Mouse (Mus musculus): ENCODE results near the gene Agap3. TPM values are rescaled to one million over a fixed set of nuclear protein-coding genes. Genes with fewer than 3 reads are reported as not detected.
A peak's percentile ranks its signal among the peaks of the same experiment; 100 is the strongest.

Agap3 gene
- total RNA-seq, 1 experiment from 2014 or later, result 89.0 TPM

DNA sequence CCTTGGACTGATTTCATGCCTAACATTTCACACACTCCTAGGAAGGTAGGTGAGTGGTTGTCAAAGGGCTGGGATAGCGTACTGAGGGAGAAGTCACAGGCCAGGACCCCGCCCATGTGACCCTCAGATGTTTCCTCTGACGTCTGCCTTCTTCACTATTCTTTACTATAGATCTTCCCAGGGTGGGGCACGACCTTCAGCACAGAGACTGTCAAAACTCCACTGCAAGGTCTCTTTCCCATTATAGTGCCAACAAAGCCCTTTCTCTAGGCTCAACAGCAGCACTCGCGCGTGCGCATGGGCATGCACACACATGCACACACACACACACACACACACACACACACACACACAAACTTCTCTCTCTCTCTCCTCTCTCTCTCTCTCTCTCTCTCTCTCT lies 71.8 kb downstream of the Agap3 start:
- DNase-seq, result no peak

DNA sequence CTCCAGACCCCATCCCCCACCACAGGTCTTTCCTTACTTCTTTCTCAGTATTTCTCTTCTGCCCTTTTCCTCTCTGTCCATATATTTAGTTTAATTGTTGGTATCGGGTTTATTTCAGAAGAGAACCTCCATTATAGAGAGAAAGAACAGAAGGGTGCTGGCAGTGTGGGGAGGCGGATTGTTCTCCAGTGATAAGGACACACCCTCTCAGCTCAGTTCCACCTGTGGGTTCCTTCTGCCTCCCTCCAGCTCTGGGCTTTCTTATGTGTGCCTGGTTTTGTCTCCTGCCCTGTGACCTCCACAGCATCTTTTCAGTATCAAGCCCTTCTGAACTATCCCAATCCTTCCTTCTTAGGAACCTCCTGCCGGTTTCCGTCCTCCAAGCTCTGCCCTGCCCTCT lies 72.5 kb downstream of the Agap3 start:
- no peak for DNase-seq

DNA sequence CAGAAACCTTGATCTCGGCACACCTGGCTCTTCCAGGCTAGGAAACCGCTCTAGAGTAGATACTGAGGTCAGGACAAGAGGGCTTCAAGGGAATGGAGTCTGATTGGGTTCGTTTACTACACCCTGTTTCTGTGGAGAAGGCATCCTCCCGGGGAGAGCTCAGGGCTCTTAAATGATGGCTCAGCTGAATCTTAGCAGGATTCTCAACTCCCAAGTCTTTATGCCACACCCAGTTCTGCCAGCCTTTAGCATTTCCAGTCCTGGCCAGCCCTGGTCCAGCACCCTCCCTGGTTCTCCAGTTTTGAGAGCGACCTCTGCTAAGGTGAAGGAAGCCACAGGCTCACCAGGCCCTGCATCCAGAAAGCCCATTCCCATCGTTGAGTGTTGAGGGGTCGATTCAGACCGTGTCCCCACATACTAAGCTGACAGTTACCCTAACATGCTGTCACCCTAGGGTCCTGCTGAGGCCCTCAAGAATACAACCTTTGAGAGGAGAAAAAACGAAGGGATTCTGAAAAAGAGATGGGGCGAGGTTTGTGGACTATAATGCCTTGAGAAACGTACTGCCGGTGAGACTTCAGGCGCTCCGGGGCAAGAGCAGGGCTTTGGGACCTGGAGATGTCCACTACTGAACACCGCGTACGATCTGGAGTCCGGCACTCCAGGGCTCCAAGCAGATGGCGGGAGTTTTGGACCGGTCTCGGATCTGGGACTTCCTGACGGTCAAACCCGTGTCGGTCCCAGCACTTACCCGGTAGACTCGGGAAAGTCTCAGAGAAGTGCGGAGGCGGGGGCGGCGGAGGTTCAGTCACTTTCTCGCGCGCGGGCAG lies 73.6 kb downstream of the Agap3 start:
- DNase-seq, result no peak

DNA sequence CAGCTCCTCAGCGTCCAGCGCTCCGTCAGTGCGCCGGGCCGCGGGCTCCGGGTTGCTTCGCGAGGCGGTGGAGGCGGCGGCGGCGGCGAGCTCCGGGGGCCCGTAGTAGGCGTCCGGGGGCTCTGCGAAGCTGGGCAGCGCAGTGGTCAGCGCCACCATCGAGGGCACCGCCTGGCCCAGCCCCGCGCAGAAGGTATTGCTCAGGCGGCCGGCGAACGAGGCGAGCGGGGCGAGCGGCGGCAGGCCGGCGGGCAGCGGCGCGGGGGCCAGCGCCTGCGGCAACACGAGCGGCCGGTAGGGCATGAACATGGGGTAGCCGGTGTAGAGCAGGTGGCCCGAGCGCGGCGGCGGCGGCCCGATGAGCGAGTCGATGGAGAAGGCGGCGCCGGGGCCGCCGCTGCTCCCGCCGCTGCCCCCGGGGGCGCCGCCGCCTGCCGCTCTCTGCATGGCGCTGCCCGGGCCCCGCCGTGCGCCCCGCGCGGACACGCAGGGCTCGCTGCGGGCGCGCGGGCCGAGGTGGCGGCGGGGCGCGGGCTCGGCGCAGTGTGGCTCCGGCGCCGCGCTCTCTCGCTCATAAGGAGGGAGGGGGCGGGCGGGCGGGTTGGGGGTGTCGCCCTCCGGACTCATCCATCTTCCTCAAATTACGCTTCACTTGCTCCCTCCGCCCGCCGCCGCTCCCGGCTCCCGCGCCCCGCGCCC lies 74.4 kb downstream of the Agap3 start:
- DNase-seq, result no peak

DNA sequence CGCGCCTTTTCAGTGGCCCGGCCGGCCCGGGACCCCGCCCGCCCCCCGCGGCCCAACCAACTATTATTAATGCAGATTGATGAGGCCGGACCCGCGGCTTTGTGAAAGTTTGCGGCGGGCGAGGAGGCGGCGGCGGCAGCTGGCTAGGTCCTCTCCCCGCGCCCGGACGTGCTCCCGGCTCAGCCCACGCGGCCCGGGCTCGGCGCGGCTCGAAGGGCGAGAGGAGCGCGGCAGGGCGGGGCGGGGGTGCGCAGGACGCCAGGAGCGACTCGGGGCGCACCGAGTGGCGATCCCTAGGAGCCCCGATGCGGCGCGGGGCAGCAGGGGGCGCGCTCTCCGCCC lies 74.9 kb downstream of the Agap3 start, which contains the start of gene Gbx1:
Gbx1 (minus strand) TSS at position 314 of the 342 bp plus-strand sequence.
- peak; percentile 57 for DNase-seq

DNA sequence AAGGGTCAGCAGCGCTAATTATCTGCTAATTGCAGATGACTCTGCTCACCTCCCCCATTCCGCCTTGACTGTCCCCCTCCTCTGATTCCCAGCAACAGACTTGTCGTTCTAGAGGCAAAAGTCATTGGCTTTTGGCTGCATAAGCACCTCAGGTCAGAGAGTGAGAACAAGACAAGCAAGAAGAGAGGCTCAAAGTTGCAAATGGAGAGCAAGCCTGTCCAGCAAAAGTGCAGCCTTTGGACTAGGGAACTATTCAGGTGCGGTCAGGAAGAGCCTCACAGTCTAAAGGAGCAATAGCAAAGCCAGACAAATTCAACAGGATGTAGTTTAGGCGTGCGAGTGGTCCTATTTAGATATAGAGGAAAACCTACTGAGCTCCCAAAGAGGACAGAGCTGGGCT lies 75.8 kb downstream of the Agap3 start:
- no peak for DNase-seq

DNA sequence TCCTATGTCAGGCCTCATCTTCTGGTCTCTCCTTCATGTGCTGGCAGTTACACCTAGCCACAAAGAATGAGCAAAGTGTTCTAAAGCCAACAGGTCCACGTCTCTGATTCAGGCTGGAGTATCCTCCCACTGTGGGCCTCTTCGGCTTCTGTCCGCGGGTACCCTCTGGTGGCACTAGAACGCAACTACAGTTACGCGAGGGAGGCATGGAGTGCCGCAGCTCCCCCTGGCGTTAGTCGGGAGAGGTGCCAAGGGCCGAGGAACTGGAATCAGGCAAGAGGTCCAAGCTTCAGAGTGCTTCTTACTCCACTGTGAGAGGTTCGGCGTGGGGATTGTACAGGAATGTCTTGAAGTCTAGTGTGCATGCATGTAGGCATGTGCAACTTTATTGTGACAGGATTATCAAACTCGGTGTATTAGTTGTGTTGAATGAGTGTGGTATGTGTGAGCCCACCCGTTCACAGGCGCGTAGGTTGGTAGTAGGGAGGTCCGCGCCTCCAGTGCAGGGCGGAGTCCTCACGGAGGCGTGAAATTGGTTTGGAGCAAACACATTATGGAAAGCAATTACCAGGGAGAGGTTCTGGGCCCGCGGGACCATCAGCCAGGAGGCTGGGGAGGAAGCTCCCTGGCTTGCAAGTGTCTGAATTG lies 78.2 kb downstream of the Agap3 start:
- DNase-seq, result peak; percentile 91

DNA sequence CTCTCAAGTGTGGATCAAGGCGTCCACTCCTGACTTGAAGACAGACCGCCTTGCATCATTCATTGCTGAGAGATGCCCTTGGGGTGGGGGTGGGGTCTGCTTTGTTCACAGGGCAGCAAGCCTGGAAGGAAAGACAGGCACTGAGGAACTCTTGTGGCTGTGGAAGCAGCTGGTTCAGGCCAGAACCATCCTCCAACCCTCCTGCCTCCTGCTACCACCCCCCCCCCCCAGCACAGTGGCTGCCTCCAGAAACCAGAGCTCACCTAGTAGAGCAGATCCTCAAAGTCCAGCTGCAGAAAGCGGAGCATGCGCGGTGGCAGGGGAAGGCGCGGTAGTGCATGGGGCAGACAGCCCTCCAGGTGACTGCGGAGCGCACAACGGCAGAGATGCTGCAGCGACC lies 81.4 kb downstream of the Agap3 start:
- DNase-seq, result no peak

DNA sequence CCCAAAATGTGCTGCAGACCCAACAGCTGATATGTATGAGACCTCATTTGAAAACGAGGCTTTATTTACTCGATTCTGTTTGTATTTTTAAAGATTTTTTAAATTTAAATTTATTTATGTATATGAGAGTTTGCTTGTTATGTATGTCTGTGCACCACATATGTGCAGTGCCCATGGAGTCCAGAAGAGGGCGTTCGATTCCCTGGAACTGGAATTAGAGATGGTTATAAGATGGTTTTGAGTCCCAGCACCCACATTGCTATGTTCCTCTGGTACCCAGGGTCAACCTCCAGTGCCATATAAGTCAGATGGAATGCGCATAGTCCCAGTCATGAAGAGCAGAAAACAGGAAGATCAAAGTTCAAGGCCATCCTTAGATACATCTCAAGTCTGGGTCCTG lies 82.3 kb downstream of the Agap3 start:
- no peak for DNase-seq

DNA sequence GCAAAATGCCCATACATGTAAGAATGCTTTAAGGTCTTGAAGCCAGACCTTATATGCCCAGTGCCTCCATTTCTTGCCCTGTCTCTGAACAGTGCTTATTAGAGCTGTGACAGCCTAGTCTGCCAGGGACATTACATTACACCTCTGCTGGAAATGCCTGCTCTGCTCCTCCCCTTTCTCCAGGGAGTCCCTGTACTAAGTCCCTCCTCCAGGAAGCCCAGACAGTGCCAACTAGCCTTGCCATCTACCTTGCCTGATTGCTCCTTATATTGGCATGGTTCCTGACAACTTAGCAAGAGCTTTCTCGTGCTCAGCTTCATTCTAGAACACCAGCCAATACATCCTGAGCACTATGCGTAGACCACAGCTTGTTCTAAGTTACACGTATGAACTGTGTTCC lies 83.8 kb downstream of the Agap3 start:
- DNase-seq, result no peak

DNA sequence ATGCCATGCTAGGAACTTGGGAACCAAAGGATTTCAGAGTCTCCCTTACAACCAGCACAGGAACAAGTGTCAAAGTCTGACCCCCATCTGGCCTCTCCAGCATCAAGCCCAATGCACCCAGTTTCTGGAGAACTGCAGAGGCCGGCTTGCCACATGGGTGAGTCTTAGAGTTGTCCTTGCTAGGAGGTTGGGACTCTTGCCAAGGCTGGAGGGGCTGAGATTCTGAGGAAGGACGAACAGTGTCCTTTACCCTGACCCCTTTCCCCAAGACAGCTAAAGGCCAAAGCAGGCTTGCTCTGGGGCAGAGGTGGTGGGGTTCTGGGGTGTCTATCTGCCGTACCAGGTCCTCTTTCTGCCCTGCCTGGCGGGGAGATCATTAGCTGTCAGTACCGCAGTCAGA lies 84.5 kb downstream of the Agap3 start:
- peak; percentile 38 for DNase-seq

DNA sequence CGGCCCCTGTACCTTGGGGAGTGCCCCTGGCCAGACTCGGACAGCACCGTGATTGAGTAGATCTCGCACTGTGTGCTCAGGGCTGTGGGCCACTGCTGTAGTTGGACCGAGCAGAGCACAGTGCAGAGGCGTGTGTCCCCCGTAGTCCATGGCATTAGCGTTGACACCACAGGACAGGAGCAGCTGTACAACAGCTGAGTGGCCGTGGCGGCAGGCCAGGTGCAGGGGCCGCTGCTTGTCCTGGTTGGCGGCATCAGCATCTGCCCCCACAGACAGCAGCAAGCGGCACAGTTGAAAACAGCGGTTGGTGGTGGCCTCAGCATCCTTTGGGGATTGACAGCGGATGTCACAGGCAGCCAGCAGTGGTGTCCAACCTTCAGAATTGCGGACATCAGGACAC lies 85.6 kb downstream of the Agap3 start:
- DNase-seq, result no peak

DNA sequence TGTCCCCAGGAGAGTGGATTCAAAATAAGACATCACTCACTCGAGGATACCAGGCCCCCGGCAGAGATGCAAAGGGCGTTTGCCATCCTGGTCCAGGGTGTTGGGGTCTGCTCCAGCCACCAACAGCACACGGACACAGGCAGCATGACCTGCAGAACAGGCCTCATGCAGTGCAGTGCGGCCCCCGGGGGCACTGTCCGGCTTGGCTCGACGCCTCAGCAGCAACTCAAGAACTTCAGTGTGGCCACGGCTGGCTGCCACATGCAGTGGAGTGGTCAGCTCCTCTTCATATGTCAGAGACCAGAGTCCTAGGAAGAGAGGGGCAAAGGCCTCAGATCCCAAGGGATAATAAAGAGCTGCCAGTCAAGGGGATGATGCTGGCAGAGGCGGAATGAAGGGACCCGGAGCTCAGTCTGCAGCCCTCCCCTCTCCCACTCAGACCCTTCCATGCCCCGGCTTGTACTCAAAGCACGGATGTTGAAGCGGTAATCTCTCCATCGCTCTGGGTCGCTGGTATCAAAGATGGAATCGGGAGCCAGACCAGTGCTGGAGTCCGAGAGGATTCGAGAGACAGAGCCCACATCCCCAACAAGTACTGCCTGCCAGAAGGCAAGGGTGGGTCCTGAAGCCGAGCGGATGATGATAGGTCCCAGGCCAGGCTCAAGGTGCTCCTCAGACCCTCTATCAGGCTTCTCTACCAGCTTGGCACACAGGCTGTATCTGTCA lies 87.8 kb downstream of the Agap3 start:
- DNase-seq, result no peak

DNA sequence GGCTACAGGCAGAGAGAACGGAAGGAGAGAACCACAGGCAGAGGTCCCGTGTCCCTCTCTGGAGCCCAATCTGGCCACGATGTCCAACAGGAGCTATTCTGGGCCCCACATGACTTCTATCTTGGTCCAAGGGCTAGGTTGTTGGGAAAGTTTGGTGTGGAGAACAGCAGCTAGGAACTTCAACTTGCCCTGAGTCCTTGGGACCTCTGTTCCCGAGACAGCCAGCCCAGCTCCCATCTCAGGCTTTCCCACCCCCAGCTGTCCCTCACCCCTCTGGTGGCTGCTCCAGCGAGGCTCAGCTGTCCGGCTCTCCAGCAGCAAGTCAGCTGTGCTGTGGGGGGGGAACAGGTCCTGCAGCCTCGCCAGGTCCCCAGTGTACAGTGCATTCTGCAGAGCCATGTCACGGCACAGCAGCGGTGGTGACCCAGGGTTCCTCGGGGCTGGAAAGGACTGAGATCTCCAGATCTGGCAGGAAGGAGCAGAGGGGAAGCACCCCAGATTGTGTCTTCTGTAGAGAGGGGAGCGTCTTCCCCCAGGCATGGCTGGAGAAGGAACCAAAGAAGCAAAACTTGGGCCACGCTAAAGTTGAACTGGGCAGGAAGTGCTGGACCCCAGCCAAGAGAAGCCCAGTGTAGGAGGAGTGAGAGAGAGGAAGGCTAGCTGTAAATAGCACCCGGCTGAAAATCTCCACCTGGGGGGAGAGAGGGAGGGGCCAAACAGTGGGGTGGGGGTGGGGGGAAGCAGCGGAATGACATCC lies 88.6 kb downstream of the Agap3 start, which contains the start of gene Asb10:
Asb10 (minus strand) TSS at position 592 of the 757 bp plus-strand sequence.
- peak; percentile 57 for DNase-seq

DNA sequence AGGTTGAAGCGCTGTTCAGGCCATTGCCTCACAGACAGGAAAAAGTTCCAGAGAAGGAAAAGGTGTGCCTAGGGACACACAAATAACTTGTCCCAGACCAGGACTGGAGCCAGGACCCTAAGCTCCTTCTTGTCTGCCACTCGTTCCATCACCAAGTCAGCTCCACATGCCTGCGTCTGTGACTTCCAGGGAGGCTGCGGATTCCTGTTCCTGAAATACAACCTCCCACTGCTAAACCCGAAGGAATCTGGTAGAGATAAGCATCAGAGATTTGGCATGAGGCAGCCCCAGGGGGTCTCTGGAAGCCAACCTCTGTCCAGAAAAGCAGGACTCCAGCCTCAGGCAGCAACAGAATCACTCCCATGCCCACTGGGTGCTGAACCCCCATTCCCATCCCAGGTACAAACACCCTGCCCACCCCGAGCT lies 89.2 kb downstream of the Agap3 start:
- DNase-seq, result no peak

DNA sequence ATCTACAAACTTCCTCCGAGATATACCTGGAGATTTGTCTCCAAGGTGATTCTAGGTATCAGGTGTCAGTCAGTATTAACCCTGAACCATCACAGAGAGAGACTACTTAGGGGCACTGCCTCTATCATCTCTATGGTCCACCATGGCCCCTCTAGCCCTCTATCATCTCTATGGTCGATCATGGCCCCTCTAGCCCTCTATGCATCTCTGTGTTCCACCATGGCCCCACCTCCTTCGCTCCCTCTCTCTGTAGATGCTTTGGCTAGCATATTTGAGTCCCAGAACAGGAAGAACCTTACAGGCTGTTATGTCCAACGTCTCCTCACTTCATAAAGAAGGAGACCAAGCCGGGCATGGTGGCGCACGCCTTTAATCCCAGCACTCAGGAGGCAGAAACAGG lies 90.7 kb downstream of the Agap3 start:
- no peak for DNase-seq

DNA sequence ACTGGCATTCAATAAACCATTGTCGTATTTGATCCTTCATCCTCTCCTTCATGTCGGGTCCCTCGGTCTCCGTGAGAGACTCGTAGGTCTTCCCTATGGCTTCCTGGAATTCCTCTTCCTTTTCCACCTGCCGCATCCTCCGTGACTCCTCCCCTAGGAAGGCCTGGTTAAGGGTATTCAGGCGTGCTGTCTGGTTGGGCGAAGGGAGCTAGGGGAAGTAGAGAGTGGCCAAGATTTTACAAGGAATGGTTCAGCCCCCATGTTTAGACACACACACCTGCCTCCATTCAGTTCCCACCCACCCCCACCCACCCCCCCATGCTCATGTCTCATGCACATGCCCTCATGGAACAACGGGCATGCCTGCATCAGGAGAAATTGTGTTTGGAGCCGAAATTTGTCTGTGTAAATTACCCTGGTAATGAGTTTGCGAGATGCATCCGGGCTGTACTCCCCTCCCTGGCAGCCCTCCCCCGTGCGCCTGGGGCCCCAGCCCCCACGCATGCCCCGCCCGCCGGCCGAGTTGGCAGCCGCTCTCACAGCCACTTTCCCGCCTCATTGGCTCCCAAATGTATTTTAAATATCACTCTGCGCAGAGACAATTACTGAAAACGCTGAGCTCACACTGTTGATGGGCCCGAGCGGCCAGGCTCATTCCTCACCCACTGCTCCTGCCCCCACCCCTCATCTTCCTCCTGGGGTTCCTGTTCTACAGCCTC lies 98.8 kb downstream of the Agap3 start:
- no peak for DNase-seq

DNA sequence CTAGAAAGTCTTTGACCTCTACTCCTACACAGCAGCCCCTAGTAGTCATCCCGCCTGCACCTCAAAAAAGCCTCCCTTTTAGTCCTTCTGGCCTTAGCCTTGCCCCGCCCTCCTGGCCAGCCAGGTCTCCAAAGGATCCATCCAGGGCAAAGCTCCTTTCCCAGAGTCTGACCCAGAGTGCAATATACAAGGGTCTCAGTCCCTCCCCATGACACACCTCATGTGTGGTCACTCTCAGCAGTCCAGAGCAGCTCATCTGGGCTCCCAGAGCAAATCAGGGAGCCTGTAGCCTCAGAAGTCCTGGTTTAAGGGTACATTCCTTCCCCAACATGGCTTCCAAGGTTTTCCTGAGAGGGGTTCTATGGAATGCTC lies 99.3 kb downstream of the Agap3 start:
- no peak for DNase-seq
